Mouse (Mus musculus): ENCODE results near the gene Btnl4. TPM values are rescaled to one million over a fixed set of nuclear protein-coding genes. Genes with fewer than 3 reads are reported as not detected.
"Not testable (repeated sequence)": the region's sequence is repeated elsewhere in the genome, so short reads cannot be mapped to it uniquely, and the experiment has no call there.

The Btnl4 gene
- polyA plus RNA-seq (2016; fragmentation: Nextera tagmentation; extraction: Ambion mirVana), result not detected in 2 replicates

DNA sequence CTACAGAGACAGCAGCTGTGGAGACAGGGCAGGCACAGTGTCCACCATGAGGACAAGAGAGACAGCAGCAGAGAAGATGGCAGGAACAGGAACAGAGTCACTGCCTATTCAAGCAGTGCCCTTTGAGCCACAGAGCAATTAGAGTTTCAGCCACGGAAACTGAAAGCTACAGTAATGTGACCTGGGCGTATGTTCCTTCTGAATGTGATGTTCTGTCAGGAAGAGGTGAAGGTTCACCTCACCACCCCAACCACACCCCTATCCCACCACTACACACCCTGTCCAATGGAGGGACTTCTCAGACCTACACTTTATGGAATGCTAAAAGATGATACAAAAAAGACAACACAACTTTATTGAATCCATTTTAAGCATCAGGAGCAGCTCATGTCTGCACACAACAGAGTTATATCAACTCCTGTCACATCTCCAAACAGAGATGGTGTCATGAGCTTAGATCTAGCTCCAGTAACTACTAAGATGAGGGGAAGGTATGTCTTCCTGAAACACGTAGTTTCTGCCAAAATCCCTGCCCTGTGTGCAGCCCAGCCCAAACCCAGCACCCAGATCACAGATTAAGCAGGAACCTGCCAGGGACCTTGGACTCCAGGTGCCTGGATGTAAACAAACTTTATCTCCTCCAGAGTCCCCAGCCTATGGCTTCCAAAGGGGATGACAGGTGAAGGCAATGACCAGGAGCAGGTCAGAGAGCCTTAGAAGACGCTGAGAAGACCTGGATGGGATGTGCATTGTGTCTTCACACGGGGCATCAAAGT, at the start of gene Btnl4:
TSS of gene Btnl4 (minus strand) at position 81 of the 776 bp plus-strand sequence.
- H3K27me3 ChIP-seq, result not testable (repeated sequence)

GRCm38 (mm10) chr17:34519001-34519400, 41.9 kb upstream of the Btnl4 start:
- H3K27me3 ChIP-seq, result no peaks in the 10 kb centered on the region; the same call in 1 of the 2 replicates
- no peak overlapping the region for H3K4me2 ChIP-seq (replicated peaks)
- H3K27ac ChIP-seq, result no peak overlapping the region
- no peak overlapping the region for H3K4me3 ChIP-seq
- WGBS, result 76% methylated on average over 1 of the region's 1 CpGs
- H3K4me1 ChIP-seq, result no peaks in the 10 kb centered on the region
- H3K36me3 ChIP-seq, result no peaks in the 10 kb centered on the region
- H3K9ac ChIP-seq, result no peak overlapping the region
- no peaks in the 10 kb centered on the region for H3K9me3 ChIP-seq (replicated peaks)
- no peak for ATAC-seq (ENCODE audit: low FRiP score)

More for the DNA sequence above, at the start of gene Btnl4:
- not testable (repeated sequence) for H3K36me3 ChIP-seq; H3K9me3 ChIP-seq (replicated peaks); H3K9ac ChIP-seq; H3K27ac ChIP-seq; H3K4me1 ChIP-seq; ATAC-seq (ENCODE audit: low FRiP score); H3K4me2 ChIP-seq (replicated peaks); H3K4me3 ChIP-seq
- WGBS, result 85% methylated on average over 5 of the region's 5 CpGs

GRCm38 (mm10) chr17:34518571-34518970, 41.5 kb upstream of the Btnl4 start:
- not testable (repeated sequence) for H3K9me3 ChIP-seq (replicated peaks); H3K27me3 ChIP-seq; H3K9ac ChIP-seq; H3K4me1 ChIP-seq; H3K27ac ChIP-seq; H3K4me2 ChIP-seq (replicated peaks); ATAC-seq (ENCODE audit: low FRiP score); H3K36me3 ChIP-seq; H3K4me3 ChIP-seq
- 78% methylated on average over 3 of the region's 3 CpGs for WGBS

GRCm38 (mm10) chr17:34517795-34518194, 40.7 kb upstream of the Btnl4 start:
- ATAC-seq (ENCODE audit: low FRiP score), result no peak
- H3K4me1 ChIP-seq, result no peaks in the 10 kb centered on the region
- no peak overlapping the region for H3K4me3 ChIP-seq
- 96% methylated on average over 4 of the region's 4 CpGs for WGBS
- no peak overlapping the region for H3K27ac ChIP-seq
- H3K9ac ChIP-seq, result no peak overlapping the region
- no peaks in the 10 kb centered on the region for H3K36me3 ChIP-seq
- H3K4me2 ChIP-seq (replicated peaks), result no peak overlapping the region
- no peaks in the 10 kb centered on the region; the same call in 1 of the 2 replicates for H3K27me3 ChIP-seq
- no peaks in the 10 kb centered on the region for H3K9me3 ChIP-seq (replicated peaks)

DNA sequence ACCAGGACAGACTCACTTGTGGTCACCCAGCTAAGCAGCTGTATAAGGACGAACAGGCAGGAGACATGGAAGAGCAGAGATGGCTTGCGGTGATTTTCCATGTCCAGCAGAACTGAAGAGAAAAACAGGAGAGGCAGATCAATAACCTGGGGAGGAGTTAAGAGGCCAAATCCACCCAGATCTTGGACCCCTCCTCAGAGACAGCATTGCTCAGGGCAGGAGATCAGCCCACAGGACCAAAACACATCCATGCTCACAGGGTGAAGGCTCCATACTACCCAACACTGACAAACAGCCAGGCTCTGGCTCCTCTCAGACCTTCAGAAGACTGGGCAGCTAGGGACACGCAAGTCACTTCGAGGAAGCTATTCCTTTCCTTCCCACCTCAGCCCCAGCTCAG, 40.1 kb upstream of the Btnl4 start, which contains the start of gene Btnl6:
TSS of gene Btnl6 (minus strand) at position 101 of the 400 bp plus-strand sequence.
- Histone ChIP-seq H3K4me3 (no peak within 1 kb of the TSS), H3K27me3 (no peaks in the 10 kb centered on the region; the same call in 1 of the 2 replicates), H3K27ac (no peak within 1 kb of the TSS), H3K4me2 (replicated peaks) (no peak within 1 kb of the TSS), H3K36me3 (no peaks in the 10 kb centered on the region), H3K9ac (no peak within 1 kb of the TSS), H3K9me3 (replicated peaks) (no peaks in the 10 kb centered on the region), H3K4me1 (no peaks in the 10 kb centered on the region)
- 91% methylated on average over 4 of the region's 4 CpGs for WGBS
- no peak for ATAC-seq (ENCODE audit: low FRiP score)

DNA sequence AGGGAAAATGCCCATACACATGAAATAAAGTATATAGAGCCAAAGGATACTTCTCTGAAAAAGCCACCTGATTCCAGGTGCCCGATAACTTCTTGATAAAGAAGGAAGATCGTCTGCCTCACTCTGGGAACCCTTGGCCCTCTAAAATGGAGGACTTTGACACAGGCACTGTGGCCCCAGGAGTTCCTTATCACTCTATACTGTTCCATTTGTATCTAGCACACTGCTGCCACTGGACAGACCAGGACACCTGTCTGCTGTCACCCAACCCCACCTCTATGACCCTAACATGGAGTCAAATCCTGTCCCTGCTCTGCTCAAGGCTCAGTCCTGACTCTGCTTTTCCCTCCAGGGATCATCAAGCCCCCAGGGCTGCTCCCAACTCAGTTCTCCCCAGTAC, 39.4 kb upstream of the Btnl4 start:
- Histone ChIP-seq H3K36me3 (no peaks in the 10 kb centered on the region), H3K4me1 (no peaks in the 10 kb centered on the region), H3K27ac (no peak overlapping the region), H3K27me3 (no peaks in the 10 kb centered on the region; the same call in 1 of the 2 replicates), H3K9me3 (replicated peaks) (no peaks in the 10 kb centered on the region), H3K4me2 (replicated peaks) (no peak overlapping the region), H3K4me3 (no peak overlapping the region), H3K9ac (no peak overlapping the region)
- ATAC-seq (ENCODE audit: low FRiP score), result no peak
- 79% methylated on average over 2 of the region's 2 CpGs for WGBS

DNA sequence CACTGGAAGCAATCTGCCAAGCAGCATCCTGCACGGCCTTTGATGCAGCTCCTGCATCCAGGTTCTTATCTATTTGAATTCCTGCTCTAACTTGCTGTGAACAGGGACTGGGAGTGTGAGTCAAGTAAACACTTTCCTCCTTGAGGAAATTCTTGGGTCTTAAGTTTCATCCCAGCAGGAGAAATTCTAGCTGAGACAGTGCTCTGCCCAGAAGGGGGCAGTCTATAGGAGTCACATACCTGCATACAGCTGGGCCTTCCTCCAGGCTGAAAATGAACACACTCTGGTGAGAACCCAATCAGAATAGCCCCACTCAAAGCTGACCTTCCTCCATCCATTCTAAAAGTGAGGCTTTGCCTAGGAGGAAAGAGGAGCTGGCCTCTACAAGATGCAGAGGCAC, 34.6 kb upstream of the Btnl4 start:
- not testable (repeated sequence) for ATAC-seq (ENCODE audit: low FRiP score)
- 67% methylated on average over 1 of the region's 1 CpGs for WGBS

GRCm38 (mm10) chr17:34507591-34507990, 30.5 kb upstream of the Btnl4 start:
- H3K9ac ChIP-seq, result no peak overlapping the region
- H3K27me3 ChIP-seq, result no peaks in the 10 kb centered on the region
- H3K9me3 ChIP-seq (replicated peaks), result no peaks in the 10 kb centered on the region
- H3K4me2 ChIP-seq (replicated peaks), result no peak overlapping the region
- ATAC-seq (ENCODE audit: low FRiP score), result no peak
- H3K4me1 ChIP-seq, result no peaks in the 10 kb centered on the region
- no peaks in the 10 kb centered on the region for H3K36me3 ChIP-seq
- H3K27ac ChIP-seq, result no peak overlapping the region
- H3K4me3 ChIP-seq, result no peak overlapping the region

More for the DNA sequence above, 34.6 kb upstream of the Btnl4 start:
- H3K4me3 ChIP-seq; H3K9ac ChIP-seq; H3K9me3 ChIP-seq (replicated peaks); H3K4me2 ChIP-seq (replicated peaks); H3K27me3 ChIP-seq; H3K27ac ChIP-seq; H3K36me3 ChIP-seq; H3K4me1 ChIP-seq: not testable (repeated sequence)

DNA sequence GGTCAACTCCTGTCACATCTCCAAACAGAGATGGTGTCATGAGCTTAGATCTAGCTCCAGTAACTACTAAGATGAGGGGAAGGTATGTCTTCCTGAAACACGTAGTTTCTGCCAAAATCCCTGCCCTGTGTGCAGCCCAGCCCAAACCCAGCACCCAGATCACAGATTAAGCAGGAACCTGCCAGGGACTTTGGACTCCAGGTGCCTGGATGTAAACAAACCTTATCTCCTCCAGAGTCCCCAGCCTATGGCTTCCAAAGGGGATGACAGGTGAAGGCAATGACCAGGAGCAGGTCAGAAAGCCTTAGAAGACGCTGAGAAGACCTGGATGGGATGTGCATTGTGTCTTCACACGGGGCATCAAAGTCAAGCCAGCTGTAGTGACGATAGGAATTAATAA, 20.6 kb upstream of the Btnl4 start:
- not testable (repeated sequence) for H3K9ac ChIP-seq; H3K4me2 ChIP-seq (replicated peaks); H3K27ac ChIP-seq; ATAC-seq (ENCODE audit: low FRiP score); H3K4me1 ChIP-seq; H3K4me3 ChIP-seq; H3K9me3 ChIP-seq (replicated peaks); H3K36me3 ChIP-seq; H3K27me3 ChIP-seq
- WGBS, result 76% methylated on average over 3 of the region's 4 CpGs

DNA sequence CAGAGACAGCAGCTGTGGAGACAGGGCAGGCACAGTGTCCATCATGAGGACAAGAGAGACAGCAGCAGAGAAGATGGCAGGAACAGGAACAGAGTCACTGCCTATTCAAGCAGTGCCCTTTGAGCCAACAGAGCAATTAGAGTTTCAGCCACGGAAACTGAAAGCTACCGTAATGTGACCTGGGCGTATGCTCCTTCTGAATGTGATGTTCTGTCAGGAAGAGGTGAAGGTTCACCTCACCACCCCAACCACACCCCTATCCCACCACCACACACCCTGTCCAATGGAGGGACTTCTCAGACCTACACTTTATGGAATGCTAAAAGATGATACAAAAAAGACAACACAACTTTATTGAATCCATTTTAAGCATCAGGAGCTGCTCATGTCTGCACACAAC, 20.2 kb upstream of the Btnl4 start:
- H3K27ac ChIP-seq; H3K9me3 ChIP-seq (replicated peaks); H3K36me3 ChIP-seq; ATAC-seq (ENCODE audit: low FRiP score); H3K27me3 ChIP-seq; H3K4me3 ChIP-seq; H3K4me1 ChIP-seq; H3K4me2 ChIP-seq (replicated peaks); H3K9ac ChIP-seq: not testable (repeated sequence)
- WGBS, result 84% methylated on average over 3 of the region's 3 CpGs

DNA sequence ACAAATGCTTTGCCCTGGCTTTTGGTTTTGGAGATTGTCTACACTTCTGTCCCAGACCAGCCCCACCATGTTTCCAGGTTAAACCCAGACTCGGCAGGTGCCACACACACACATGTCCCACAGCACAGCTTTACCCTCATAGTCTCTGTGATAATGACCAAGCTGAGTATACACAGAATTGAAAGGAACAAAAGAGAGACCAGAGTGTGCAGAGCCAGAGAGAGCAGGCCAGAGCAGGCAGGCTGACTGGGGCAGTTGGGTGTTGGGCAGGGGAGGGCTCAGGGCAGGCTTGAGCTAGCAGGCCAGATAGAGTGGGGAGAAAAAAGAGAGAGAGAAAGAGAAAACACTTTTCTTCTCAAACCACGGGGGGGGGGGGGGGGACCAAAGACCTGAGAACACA, 19.4 kb upstream of the Btnl4 start:
- 91% methylated on average over 1 of the region's 2 CpGs for WGBS
- no peak for ATAC-seq (ENCODE audit: low FRiP score)
- no peaks in the 10 kb centered on the region for H3K9me3 ChIP-seq (replicated peaks)
- H3K4me2 ChIP-seq (replicated peaks), result no peak overlapping the region
- no peaks in the 10 kb centered on the region for H3K27me3 ChIP-seq
- H3K9ac ChIP-seq, result no peak overlapping the region
- H3K36me3 ChIP-seq, result no peaks in the 10 kb centered on the region
- H3K27ac ChIP-seq, result no peak overlapping the region
- H3K4me1 ChIP-seq, result no peaks in the 10 kb centered on the region
- no peak overlapping the region for H3K4me3 ChIP-seq

- not testable (repeated sequence) for H3K9ac ChIP-seq; H3K27me3 ChIP-seq; H3K9me3 ChIP-seq (replicated peaks); ATAC-seq (ENCODE audit: low FRiP score); H3K27ac ChIP-seq; H3K36me3 ChIP-seq; H3K4me2 ChIP-seq (replicated peaks); H3K4me3 ChIP-seq; H3K4me1 ChIP-seq
- 81% methylated on average over 2 of the region's 2 CpGs for WGBS
Observed at GRCm38 (mm10) chr17:34495156-34495555, 18.0 kb upstream of the Btnl4 start.

DNA sequence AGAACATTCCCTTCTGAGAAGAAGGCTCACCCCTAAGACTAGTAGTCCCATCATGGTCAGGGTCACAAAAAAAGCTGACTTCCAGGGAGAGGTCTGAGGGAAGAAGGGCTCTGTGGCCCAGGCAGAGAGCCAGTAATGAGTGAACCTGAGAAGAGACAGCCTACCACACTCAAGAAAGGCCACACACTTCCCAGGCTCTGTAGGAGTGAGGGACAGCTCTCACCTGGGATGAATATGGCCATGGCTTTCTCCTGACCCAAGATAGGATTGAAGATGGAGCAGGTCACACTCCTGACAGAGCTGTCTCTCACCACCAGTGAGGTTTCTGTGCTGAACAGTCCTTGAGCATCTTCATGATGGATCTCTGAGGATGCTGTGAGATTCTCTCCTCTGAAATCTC, 15.7 kb upstream of the Btnl4 start:
- no peaks in the 10 kb centered on the region for H3K36me3 ChIP-seq
- H3K4me2 ChIP-seq (replicated peaks), result no peak overlapping the region
- no peaks in the 10 kb centered on the region for H3K4me1 ChIP-seq

More for the DNA sequence above, 15.7 kb upstream of the Btnl4 start:
- ATAC-seq (ENCODE audit: low FRiP score), result no peak
- H3K9me3 ChIP-seq (replicated peaks), result no peaks in the 10 kb centered on the region
- H3K27me3 ChIP-seq, result no peaks in the 10 kb centered on the region
- H3K4me3 ChIP-seq, result no peak overlapping the region
- H3K9ac ChIP-seq, result no peak overlapping the region
- no peak overlapping the region for H3K27ac ChIP-seq
